Mouse (Mus musculus): ENCODE measurements at regions not wholly inside any gene's neighbourhood (a gene's known extent, or its start where the extent isn't known, plus 50 kb on each side); places are given as distances from the start of the nearest gene placed in this dataset.
"Not testable (repeated sequence)": the region's sequence is repeated elsewhere in the genome, so short reads cannot be mapped to it uniquely, and the experiment has no call there.

DNA sequence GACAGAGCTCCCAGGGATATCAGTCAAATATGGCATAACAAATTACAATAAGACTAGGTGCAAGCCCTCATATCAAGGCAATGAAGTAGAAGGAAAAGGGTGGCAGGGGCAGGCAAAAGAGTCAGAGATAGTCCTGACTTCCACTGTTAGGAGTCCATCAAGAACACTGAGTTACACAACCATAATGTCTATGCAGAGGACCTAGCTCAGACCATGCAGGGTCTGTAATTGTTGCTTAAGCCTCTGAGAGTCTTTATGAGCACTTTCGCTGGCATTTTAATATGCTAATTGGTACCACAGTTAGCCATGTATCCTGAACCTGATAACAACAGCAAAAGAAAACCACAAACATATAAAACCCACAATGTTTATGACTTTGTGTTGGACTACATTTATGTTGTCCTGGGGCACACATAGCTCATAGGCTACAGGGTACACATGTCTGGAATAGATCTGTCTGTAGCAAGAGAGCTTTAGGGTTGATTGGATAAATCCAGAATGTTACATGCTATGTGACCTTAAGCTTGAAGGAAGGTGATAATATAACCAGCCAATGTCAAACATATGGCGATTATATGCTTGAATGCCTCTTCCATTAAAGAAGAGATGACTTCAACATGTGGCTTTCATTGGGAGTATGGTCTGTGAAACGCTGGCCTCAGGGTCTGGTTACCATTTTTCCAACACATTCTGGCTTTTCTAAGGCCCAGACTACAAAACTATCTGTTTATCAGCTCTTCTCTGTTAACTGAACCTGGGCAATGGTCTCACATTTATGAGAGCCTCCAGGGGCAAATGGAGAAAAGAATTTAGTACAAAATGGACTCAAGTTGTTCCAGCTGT lies 836.6 kb downstream of the Gm9195 start:
- DNase-seq (ENCODE audit: low spot score in 2 of 2), result no peak

DNA sequence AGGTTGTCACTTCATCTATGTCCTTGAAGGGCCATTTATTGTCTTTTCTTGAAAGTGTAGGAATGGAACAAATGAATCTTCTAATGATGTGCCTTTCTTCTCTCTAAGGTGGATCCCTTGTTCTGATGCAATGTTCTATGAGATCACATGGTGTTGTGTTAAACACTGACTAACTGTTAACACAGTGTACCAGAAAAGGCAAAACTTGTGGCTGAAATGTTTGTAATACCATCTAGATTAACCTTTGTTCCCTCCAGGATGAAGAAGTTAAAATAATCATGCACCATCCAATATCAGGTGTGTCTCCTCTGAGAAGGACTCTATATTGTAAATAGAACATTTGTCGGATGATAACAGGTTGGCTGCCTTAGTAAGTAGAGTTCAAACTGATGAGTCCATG lies 849.1 kb downstream of the Gm9195 start:
- no peak for DNase-seq (ENCODE audit: low spot score in 2 of 2)

- no peak for DNase-seq (ENCODE audit: low spot score in 2 of 2)
Observed at GRCm38 (mm10) chr14:71639083-71639482, 852.6 kb downstream of the Gm9195 start.

DNA sequence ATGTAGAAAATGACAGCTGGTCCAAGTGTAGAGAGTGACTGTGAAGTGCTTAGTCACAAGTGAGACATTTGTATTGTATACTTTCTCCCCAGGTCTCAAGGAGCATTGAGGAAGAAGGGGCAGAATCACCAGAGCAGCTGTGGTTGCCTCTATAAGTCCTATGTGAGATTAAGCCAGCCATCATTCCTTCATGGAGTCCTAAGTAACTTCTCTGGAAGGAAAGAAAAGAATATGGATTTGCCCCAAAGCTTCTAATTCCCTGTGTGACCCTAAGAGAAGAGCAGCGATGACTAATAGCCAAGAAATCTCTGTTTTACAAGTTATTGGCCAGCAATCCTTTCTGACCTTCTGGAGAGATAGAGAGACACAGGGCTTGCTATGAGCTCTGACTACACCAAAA lies 856.5 kb downstream of the Gm9195 start:
- DNase-seq (ENCODE audit: low spot score in 2 of 2), result no peak

DNA sequence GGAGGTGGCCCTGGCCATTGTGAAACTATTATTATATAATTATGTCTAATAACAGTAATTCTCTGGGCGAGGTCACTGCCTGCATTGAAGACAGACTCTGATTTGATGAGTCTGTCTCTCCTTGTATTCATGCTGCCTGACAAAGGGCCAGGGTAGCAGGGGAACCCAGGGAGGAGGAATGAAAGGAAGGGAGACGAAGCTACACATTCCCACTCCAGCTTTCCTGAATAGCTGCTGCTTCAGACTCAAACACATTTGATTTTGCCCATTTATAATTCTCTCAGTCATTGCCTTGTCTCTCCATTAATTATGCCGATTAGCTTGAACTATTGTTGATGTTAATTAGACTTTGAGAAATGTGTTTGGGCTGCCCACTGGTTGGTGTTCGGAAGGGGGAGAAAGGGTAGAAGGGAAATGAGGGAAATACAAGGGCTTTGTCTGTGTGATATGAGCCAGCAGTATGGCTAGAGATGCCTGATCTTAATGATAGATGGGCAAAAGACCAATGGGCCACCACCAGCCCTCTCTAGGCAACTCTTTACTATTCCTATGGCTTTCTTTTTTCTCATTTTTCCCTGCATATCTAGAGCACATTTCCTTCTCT lies 881.8 kb downstream of the Gm9195 start:
- DNase-seq (ENCODE audit: low spot score in 2 of 2), result no peak

DNA sequence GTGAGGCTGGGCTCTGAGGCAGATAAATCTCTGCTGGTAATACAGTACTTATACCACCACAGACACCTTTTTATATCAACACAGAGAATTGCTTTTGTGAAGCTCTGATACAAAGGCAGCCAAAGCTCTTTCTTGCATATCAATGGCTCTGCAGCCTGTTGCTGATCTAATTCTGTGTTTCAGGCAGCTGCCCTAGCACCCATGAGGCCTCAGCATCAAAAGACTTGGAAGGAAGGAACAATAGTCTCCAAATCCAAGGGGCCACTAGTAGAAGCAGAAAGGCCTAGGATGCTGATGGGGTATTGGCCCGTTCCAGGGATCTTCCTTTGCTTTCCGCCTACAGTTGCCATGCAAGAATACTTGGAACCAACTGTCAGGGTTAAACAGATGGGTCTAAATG lies 887.9 kb downstream of the Gm9195 start:
- no peak for DNase-seq (ENCODE audit: low spot score in 2 of 2)

- DNase-seq (ENCODE audit: low spot score in 2 of 2), result no peak
Observed at GRCm38 (mm10) chr14:71597859-71598258, 893.8 kb downstream of the Gm9195 start.

GRCm38 (mm10) chr14:71588694-71589240 lies 902.9 kb downstream of the Gm9195 start:
- no peak for DNase-seq (ENCODE audit: low spot score in 2 of 2)

DNA sequence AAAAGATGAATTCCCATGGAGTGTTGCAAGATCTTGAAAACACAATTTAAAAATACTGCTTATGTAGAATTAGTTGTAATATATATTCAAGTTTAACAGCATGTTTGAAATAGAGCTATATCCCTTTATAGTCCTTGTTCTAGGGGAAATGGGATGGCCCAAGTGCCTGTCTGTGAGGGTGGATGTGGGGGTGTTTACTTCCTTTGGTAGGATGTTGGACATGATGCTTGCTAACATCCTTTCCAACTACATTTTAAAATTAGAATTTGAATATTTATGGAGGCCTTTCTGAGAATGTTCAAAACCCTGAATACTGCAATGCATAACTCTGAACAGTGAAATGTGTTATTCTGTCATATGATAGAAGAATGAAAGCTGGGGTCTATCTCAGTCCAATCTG lies 903.6 kb downstream of the Gm9195 start:
- DNase-seq (ENCODE audit: low spot score in 2 of 2), result no peak

- DNase-seq (ENCODE audit: low spot score in 2 of 2), result no peak
Observed at GRCm38 (mm10) chr14:71564816-71565215, 926.8 kb downstream of the Gm9195 start.

- DNase-seq (ENCODE audit: low spot score in 2 of 2), result no peak
Observed at GRCm38 (mm10) chr14:71561906-71562305, 929.7 kb downstream of the Gm9195 start.

DNA sequence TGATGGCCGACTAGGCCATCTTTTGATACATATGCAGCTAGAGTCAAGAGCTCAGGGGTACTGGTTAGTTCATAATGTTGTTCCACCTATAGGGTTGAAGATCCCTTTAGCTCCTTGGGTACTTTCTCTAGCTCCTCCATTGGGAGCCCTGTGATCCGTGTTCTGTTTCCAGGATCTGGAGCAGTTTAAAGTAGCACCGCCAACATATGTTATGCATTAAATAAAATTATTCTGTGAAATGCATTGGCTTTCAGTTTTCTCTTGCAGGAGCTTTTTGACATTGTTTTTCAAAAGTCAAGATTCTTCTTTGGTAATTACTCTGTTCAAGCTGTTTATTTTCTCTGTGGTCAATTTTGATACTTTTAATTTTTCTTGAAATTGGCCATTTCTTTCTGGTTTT lies 937.3 kb downstream of the Gm9195 start:
- not testable (repeated sequence) for DNase-seq (ENCODE audit: low spot score in 2 of 2)

DNA sequence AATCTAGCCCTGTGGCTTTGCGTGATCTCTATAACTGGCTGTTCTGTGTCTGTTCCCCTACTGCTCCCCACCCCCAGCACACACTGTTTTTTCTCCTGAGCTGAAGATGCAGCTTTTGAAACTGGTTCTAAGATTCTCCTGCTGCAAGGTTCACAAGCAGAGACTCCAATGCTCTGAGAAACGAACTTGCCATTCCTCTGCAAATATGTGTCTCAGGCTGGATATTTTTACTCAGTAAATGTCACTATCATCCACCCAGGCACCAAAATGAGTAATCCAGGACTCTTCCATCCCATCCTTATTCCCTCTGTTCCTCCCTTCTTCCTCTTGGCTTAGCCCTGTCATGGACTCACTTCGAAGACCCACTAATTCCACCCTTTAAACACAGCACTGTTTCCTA lies 943.9 kb upstream of the Fam160b2 start:
- no peak for DNase-seq (ENCODE audit: low spot score in 2 of 2)

GRCm38 (mm10) chr14:71532074-71532659 lies 932.5 kb upstream of the Fam160b2 start:
- no peak for DNase-seq (ENCODE audit: low spot score in 2 of 2)

- DNase-seq (ENCODE audit: low spot score in 2 of 2), result no peak
Observed at GRCm38 (mm10) chr14:71531298-71531697, 931.7 kb upstream of the Fam160b2 start.

DNA sequence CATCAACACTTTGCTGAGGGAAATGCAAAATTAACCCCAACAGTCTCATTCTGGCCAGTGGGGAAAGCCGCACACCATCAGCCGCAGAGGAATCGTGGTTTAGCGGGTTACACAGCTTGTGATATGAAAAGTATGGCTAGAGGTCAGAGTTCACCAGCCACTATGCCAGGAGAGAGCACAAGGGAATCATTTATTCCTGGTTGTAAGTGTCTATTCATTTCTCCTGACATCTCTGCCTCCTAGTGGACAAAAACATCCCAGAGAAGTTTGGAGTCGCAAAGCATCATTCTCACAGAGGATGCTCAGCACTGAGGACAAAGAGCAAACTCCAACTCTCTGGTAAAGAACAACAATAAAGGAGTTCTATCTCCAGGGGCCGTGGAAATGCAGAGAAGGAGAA lies 930.8 kb upstream of the Fam160b2 start:
- DNase-seq (ENCODE audit: low spot score in 2 of 2), result no peak

DNA sequence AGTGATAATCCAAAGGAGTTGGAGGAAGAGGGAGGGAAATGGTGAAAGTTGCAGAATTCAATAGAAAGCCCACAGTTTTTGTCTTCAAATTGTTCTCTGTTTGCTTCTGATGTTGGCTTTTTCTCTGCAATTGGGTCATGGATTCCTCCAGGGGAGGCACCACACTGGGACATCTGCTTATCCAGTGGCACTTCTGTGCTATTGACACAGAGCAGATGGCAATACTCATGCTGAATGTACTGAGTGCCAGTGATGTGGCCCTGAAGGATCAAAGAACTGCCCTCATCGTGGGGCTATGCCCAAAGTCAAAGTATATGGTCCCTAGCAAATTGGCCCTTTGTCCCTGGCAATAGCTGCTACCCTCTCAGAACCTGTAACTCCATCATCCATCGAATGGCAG lies 918.9 kb upstream of the Fam160b2 start:
- DNase-seq (ENCODE audit: low spot score in 2 of 2), result no peak

- DNase-seq (ENCODE audit: low spot score in 2 of 2), result no peak
Observed at GRCm38 (mm10) chr14:71500851-71501250, 901.2 kb upstream of the Fam160b2 start.

DNA sequence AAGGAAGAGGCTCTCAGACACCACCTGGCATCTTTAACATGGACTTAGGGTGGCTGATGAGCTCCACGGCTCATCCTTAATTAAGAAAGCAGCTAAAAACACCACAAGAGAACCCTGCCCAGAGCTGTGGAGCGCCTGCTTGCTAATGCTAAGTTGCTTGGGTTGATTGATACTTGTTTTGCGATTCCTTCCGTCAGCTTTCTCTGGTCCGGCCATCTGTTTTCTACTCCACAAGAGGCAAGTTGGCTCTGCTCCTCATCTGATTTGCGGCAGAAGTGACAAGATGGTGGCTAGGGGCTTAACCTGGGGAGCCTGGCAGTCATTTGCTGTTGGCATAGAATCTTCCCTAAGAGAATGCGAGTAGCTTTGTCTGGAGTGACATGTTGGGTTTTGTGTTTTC lies 891.6 kb upstream of the Fam160b2 start:
- DNase-seq (ENCODE audit: low spot score in 2 of 2), result no peak

- no peak for DNase-seq (ENCODE audit: low spot score in 2 of 2)
Observed at GRCm38 (mm10) chr14:71486176-71486970, 886.7 kb upstream of the Fam160b2 start.

- no peak for DNase-seq (ENCODE audit: low spot score in 2 of 2)
Observed at GRCm38 (mm10) chr14:71475656-71476055, 876.0 kb upstream of the Fam160b2 start.

DNA sequence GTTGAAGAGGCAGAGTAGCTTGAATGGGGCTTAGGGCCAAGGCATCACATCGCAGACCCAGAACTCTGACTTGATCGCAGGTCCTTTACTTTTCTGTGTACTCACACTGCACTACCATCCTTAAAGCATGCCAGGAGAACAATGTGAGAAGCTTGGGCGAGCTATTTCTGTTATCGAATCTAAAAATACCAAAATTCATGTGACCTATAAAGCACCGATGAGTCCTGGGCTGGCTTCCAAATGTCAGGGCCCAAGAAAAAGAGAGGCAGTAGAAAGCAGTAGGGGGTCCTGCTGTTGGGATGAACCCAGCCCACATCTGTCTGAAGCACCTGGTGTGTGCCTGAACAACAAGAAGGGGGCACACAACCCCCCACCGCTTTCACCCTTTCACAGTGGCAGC lies 874.3 kb upstream of the Fam160b2 start:
- DNase-seq (ENCODE audit: low spot score in 2 of 2), result no peak
